Mouse (Mus musculus) large intestine, adult 2 months (tissue): ENCODE data around the gene Anp32b. TPM values are rescaled to one million over a fixed set of nuclear protein-coding genes. Genes with fewer than 3 reads are reported as not detected.

Source experiments
- DNase-seq: peaks from one replicate; pipeline ENCODE4 v3.0.0-alpha.2; 2012; ENCODE audit warnings: low read depth, low spot score
- WGBS: fragments of 180-500 bp; shearing (Covaris S2); methylation state at CpG from one replicate; pipeline ENCODE4 v1.1.7; 2018; 5-methylcytosine and 5-hydroxymethylcytosine counted together
- polyA plus RNA-seq: library from polyadenylated mRNA; depleted of rRNA; stranded (reverse); fragments of >200 nt; gene quantifications from 2 replicates; pipeline ENCODE4 v1.2.3, GENCODE M21; 2012; rRNA removed

The Anp32b gene
- polyA plus RNA-seq, 1 experiment, result 9.6 TPM

DNA sequence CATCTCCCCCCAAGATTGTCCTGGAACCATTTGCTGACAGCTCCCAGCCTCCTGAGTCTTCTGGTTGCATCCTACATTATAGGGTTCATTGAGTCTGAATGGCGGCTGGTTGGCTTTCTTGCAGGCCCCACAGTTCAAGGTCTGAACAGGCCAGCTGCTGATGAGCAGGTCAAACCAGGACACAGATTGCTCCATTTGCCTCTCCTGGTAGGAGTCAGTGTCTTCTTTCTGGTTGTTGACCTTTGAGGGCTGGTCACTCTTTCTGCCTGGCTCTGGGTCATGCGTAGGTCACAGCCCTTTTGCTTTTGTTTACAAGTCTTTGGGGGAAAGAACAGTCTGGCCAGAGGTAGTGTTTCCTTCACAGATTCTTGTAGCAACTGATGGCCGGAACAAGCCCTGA lies 47.8 kb downstream of the Anp32b start:
- WGBS, result 65% methylated on average over 3 of the region's 3 CpGs

DNA sequence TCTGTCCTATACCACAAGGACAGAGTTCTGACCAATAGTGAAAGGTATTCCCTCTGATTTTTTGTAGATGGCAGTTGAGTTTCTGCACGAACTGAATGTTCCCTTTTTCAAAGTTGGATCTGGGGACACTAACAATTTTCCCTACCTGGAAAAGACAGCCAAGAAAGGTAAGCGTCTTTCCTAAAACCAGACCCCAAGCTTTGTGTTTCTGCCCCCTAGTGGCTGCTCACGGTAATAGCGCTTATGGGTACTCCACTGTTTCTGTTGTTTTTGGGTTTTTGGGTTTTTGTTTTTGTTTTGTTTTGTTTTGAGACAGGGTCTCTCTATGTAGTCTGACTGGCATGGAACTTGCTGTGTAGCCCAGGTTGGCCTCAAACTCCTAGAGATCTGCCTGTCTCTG lies 48.3 kb downstream of the Anp32b start:
- WGBS, result 11% methylated on average over 4 of the region's 4 CpGs
- DNase-seq, result no peak

More for the DNA sequence above, 47.8 kb downstream of the Anp32b start:
- no peak for DNase-seq

DNA sequence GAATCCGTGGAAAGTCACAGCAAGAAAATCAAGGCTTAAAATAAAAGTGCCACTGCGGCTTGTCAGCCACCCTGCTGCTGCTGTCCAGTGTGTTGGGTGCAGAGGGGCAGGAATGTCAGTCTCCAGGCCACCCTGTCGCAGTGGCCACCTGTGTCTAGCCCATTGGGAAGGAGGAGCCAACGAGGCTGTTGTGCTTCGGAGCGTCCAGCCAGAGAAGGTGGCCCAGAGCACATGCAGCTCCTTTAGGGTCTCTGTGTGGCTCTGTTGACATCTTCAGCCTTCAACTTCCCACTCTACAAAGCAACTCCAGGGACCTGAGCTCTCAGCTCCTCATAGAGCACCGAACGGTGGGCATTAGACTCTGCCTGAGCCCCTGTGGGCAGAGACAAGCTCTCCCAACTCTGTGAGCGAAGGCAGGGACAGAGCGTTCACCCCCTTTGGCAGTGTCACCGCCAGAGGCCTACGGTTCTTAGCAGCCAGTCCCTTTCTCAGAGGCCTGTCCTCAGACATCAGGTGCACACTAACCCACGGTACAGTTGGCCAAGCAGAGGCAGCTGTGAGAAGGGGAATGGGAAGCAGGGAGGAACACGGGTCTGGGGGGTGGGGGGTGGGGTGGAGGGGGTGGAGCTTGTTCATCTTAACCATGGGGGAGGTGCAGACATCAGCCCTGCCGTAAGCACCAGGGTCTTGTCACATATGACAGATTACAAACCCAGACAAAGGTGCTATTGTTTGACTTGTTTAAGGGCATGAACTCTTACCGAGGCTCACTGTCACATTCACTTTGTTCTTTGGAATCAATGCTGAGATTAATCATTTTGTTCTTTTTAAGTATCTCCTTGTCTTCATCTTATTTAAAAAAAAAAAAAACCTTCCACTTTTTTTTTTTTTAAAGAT lies 52.2 kb downstream of the Anp32b start:
- WGBS, result 75% methylated on average over 16 of the region's 16 CpGs
- DNase-seq, result no peak

- 68% methylated on average over 3 of the region's 3 CpGs for WGBS
- no peak for DNase-seq
Measured at GRCm38 (mm10) chr4:46503881-46504280, 53.2 kb downstream of the Anp32b start.

- DNase-seq, result no peak
- 47% methylated on average over 8 of the region's 8 CpGs for WGBS
Measured at GRCm38 (mm10) chr4:46505361-46506057, 54.8 kb downstream of the Anp32b start.

- DNase-seq, result no peak
- WGBS, result 2% methylated on average over 81 of the region's 94 CpGs
Measured at GRCm38 (mm10) chr4:46506801-46507610, 56.3 kb downstream of the Anp32b start.

DNA sequence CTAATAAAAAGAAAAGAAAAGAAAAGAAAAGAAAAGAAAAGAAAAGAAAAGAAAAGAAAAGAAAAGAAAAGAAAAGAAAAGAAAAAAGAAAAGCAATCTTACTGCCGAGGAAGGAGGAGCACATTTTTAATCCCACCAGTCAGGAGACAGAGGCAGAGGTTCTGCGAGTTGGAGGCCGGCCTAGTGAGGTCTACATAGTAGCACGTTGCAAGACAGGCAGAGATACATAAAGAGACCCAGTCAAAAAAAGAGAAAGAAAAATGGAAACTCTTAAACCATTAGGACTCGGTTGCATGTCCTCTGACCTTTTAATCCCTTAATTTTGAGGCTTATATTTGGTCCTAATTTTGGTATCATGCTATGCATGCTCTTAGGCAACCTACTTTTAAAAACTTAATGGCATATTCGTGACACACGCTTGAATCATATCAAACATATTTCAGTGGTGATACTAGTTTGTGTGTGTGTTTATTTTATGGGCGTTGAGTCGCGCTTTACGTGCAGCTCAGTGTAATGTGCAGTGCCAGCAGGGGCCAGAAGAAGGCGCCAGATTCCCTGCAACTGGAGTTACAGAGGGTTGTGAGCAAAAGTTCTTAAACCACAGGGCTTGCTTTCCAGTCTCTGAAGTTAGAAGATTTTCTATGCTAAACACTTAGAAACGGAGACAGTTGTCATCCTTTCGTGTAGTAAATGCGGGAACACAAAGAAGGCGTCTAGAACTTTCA lies 57.2 kb downstream of the Anp32b start:
- 9% methylated on average over 16 of the region's 16 CpGs for WGBS

GRCm38 (mm10) chr4:46520491-46520890 lies 69.8 kb downstream of the Anp32b start:
- 90% methylated on average over 2 of the region's 2 CpGs for WGBS
- no peak for DNase-seq

More for the DNA sequence above, 57.2 kb downstream of the Anp32b start:
- no peak for DNase-seq

DNA sequence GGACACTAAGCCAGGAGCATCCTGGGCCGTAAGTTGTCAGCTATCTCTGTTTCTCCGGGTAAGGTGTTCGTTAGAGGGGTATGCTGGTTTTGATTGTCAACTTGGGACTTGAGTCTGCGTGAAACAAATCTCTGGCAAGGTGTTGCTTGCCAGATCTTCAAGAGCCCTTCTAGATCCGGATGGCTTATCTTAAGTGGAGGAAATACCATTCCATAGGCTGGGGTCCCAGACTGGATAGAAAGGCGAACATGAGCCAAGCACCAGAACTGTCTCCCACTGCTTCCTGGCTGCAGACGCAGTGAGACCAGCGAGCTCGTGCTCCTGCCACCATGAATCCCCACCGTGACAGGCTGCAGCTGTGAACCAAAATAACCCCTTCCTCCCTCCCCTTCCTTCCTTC lies 70.8 kb downstream of the Anp32b start:
- DNase-seq, result no peak
- 84% methylated on average over 10 of the region's 10 CpGs for WGBS

Other genes with a start within 250 kb of the Anp32b start
- gene Foxe1, start 107.3 kb upstream of the Anp32b start, polyA plus RNA-seq, result not detected in 2 replicates
- 4.4 and 5.3 TPM in 2 replicates for gene Trmo, start 61.5 kb upstream of the Anp32b start, polyA plus RNA-seq
- gene Hemgn, start 37.4 kb upstream of the Anp32b start, polyA plus RNA-seq, result 0.05 TPM in 2 replicates
- 72.6 and 86.8 TPM in 2 replicates for gene Nans, start 38.3 kb downstream of the Anp32b start, polyA plus RNA-seq
- gene Trim14, start 85.2 kb downstream of the Anp32b start, polyA plus RNA-seq, result 12.7 and 25.6 TPM in 2 replicates
- gene Coro2a, start 151.3 kb downstream of the Anp32b start, polyA plus RNA-seq, result 166 and 316 TPM in 2 replicates
- gene Tbc1d2, start 199.3 kb downstream of the Anp32b start, polyA plus RNA-seq, result 7.9 and 8.4 TPM in 2 replicates